In the genomic region with DNA sequence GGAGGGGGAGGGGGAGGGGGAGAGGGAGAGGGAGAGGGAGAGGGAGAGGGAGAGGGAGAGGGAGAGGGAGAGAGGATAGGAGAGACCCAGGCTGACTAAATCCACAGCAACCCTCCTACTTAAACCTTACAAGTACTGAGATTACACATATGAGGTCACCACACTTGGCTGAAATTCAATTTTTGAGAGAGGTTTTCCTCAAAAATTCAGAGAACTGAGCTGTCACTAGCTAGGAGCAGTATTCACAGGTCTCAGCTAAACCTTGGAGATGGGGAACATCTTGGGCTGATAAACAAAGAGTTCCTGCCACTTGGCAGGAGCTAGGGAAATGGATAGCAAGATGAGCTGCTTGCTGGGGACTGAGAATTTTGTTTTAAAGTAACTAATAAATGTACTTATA, we compare ENCODE assay signal across 16 mouse cellular contexts. TPM values are rescaled to one million over a fixed set of nuclear protein-coding genes. Genes with fewer than 3 reads are reported as not detected.
"Had no signal": no experiment of that assay in that cellular context is flagged by ENCODE, and none has a peak within 500 bp of the region (broad histone marks: within the 10 kb centered on the region; RNA-seq: fewer than 3 reads in every experiment).

No protein-coding gene starts in this region.

- DNase-seq: kidney, adult 2 months; kidney, postnatal 14 days; layer of hippocampus, adult 9-11 months; layer of hippocampus, postnatal 36 days; lung, adult 18-20 months; spleen, adult 18-20 months; thymus, adult 2 months; thymus, postnatal 25 days had no signal

- H3K4me3 ChIP-seq: kidney, embryonic 15.5 days; limb, embryonic 13.5 days; midbrain, embryonic 12.5 days; neural tube, embryonic 12.5 days had no signal

- H3K27me3 ChIP-seq: kidney, embryonic 15.5 days; midbrain, embryonic 12.5 days; neural tube, embryonic 12.5 days had no signal

- H3K4me1 ChIP-seq: kidney, embryonic 15.5 days; limb, embryonic 13.5 days; midbrain, embryonic 12.5 days; neural tube, embryonic 12.5 days had no signal

- H3K9ac ChIP-seq: kidney, embryonic 15.5 days; limb, embryonic 13.5 days; liver, embryonic 14.5 days; midbrain, embryonic 12.5 days; neural tube, embryonic 12.5 days had no signal

- H3K4me2 ChIP-seq: kidney, embryonic 15.5 days; limb, embryonic 13.5 days; midbrain, embryonic 12.5 days; neural tube, embryonic 12.5 days had no signal

- H3K36me3 ChIP-seq: kidney, embryonic 15.5 days; limb, embryonic 13.5 days; midbrain, embryonic 12.5 days; neural tube, embryonic 12.5 days had no signal

- H3K9me3 ChIP-seq: kidney, embryonic 15.5 days; limb, embryonic 13.5 days; midbrain, embryonic 12.5 days; neural tube, embryonic 12.5 days had no signal

- H3K27ac ChIP-seq: kidney, embryonic 15.5 days; limb, embryonic 13.5 days; liver, embryonic 14.5 days; midbrain, embryonic 12.5 days; neural tube, embryonic 12.5 days had no signal

RNA-seq across cellular contexts. Expression of a gene that starts 12.0 kb away (rescaled TPM):
- total RNA-seq: liver, adult 2 months; megakaryocyte-erythroid progenitor cell, adult 5-6 weeks; neutrophil, adult 5-6 weeks had no signal
